Mouse (Mus musculus) heart, adult 2 months (tissue): ENCODE results near the gene Sgce. TPM values are rescaled to one million over a fixed set of nuclear protein-coding genes. Genes with fewer than 3 reads are reported as not detected.
A peak's percentile ranks its signal among the peaks of the same experiment; 100 is the strongest.

ENCODE experiments used
- DNase-seq, 2 experiments: peaks; one replicate each; pipeline ENCODE4 v3.0.0; 2021
- H3K27ac ChIP-seq: fragments of 200-600 bp; 2 replicates; pipeline ENCODE4 v1.8.1; 2022
- H3K27me3 ChIP-seq: fragments of 200-500 bp; 2 replicates; pipeline ENCODE4 v1.6.1; 2012; ENCODE audit warnings: mild to moderate bottlenecking, low read length, inconsistent platforms, mixed read lengths; ENCODE audit not compliant: control insufficient read depth, insufficient read depth
- H3K36me3 ChIP-seq: fragments of 200-500 bp; 2 replicates; pipeline ENCODE4 v1.6.1; 2012; ENCODE audit warnings: low read length, inconsistent platforms; ENCODE audit not compliant: control insufficient read depth, insufficient read depth
- H3K4me1 ChIP-seq: fragments of 200-500 bp; 2 replicates; pipeline ENCODE4 v1.6.1; 2011; ENCODE audit warnings: low read length; ENCODE audit not compliant: control insufficient read depth, insufficient read depth
- H3K4me3 ChIP-seq: fragments of 200-600 bp; 2 replicates; pipeline ENCODE4 v1.8.1; 2022
- H3K79me2 ChIP-seq: fragments of 200-500 bp; replicated peaks from 2 replicates; pipeline ENCODE4 v1.6.1; 2012; ENCODE audit warnings: mild to moderate bottlenecking, inconsistent platforms, low read length, moderate library complexity, mixed read lengths; ENCODE audit not compliant: control insufficient read depth, insufficient read depth
- H3K9ac ChIP-seq: fragments of 200-500 bp; 2 replicates; pipeline ENCODE4 v1.6.1; 2012; ENCODE audit warnings: low read depth, mild to moderate bottlenecking, control low read depth, inconsistent platforms, low read length, mixed read lengths
- CTCF ChIP-seq: fragments of 200-600 bp; IDR thresholded peaks from 2 replicates; pipeline ENCODE4 v1.8.1; 2022; ENCODE audit warnings: antibody characterized with exemption, mild to moderate bottlenecking, moderate library complexity
- EP300 ChIP-seq: fragments of 200-500 bp; IDR thresholded peaks from 2 replicates; pipeline ENCODE4 v1.6.1; 2011; ENCODE audit warnings: low read depth, low read length, control low read depth; ENCODE audit not compliant: insufficient read depth
- POLR2A ChIP-seq: fragments of 200-500 bp; IDR thresholded peaks from 2 replicates; pipeline ENCODE4 v1.6.1; 2011; ENCODE audit warnings: mild to moderate bottlenecking, low read depth, low read length, control low read depth; ENCODE audit not compliant: insufficient read depth
- WGBS: fragments of 180-500 bp; shearing (Covaris S2); methylation state at CpG from one replicate; pipeline ENCODE4 v1.1.7; 2018; 5-methylcytosine and 5-hydroxymethylcytosine counted together
- intact Hi-C: fragments of 180-260 bp; cut with DNase I; formaldehyde crosslinking; loops from one replicate; pipeline ENCODE4 v1.15.1; 2025
- polyA plus RNA-seq: library from polyadenylated mRNA; depleted of rRNA; stranded (reverse); fragments of >200 nt; gene quantifications from 2 replicates; pipeline ENCODE4 v1.2.3, GENCODE M21; 2012
- total RNA-seq, 2 experiments: library from RNA; stranded (reverse); gene quantifications; 2 replicates each; pipeline ENCODE4 v1.2.3; 2021

Gene Sgce
- total and polyA plus RNA-seq, 3 experiments, result 12.5 to 19.5 (median 19.4) TPM

GRCm38 (mm10) chr6:4694672-4695231 lies 52.3 kb downstream of the Sgce start:
- Histone ChIP-seq H3K9ac (no peak overlapping the region), H3K36me3 (no peaks in the 10 kb centered on the region), H3K4me3 (no peak overlapping the region), H3K27ac (no peak overlapping the region), H3K27me3 (no peaks in the 10 kb centered on the region), H3K4me1 (no peaks in the 10 kb centered on the region), H3K79me2 (no peaks in the 10 kb centered on the region)
- 58% methylated on average over 8 of the region's 8 CpGs for WGBS
- DNase-seq, result no peak
- TF ChIP-seq CTCF, result no peak
- no peak for TF ChIP-seq POLR2A
- TF ChIP-seq EP300, result no peak
- intact Hi-C loops, result no loop called here

DNA sequence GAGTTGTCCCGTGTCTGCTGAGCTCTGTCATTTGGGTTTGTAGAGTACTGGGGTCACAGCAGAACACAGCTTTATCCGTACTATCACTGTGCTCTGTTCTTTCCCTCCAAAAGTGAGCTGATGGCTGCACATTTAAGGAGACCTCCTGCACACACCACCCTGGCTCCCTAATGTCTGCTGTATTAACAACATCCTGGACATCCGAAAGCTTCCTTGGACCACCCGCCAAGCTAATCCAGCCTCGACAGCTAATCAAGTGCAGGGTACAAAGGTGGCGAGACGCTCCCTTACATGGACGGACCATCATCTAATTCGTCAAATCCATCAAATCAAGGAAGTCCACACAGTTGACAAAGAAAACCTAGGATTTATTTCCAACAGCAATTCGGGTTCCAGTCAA lies 53.5 kb downstream of the Sgce start:
- DNase-seq, result no peak
- no peak overlapping the region for H3K9ac ChIP-seq
- no peak overlapping the region for H3K27ac ChIP-seq
- H3K36me3 ChIP-seq, result no peaks in the 10 kb centered on the region
- H3K4me1 ChIP-seq, result no peaks in the 10 kb centered on the region
- no peak for TF ChIP-seq CTCF
- TF ChIP-seq POLR2A, result no peak
- intact Hi-C loops, result no loop called here
- H3K4me3 ChIP-seq, result no peak overlapping the region
- H3K79me2 ChIP-seq, result no peaks in the 10 kb centered on the region
- WGBS, result 88% methylated on average over 10 of the region's 10 CpGs
- no peaks in the 10 kb centered on the region for H3K27me3 ChIP-seq

DNA sequence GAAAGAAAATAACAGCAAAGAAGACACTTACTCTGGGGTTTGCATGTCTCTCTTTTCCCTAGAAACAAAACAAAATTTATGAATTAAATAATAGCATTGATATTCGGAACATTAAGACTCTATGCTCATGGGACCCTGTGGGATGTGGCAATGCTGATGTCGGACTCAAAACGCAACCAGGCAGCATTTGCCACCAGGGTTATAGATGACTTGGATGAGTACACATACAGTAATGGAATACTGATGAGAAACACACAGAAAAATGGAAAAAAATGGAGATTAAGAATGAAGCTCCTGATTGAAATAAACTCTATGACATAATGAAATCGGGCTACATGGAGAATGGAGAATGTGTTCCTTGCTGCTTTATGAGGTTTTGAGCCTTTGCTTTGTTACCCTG lies 56.6 kb downstream of the Sgce start:
- Histone ChIP-seq H3K27ac (no peak overlapping the region), H3K36me3 (no peaks in the 10 kb centered on the region), H3K79me2 (no peaks in the 10 kb centered on the region), H3K27me3 (no peaks in the 10 kb centered on the region), H3K4me1 (no peaks in the 10 kb centered on the region), H3K9ac (no peak overlapping the region), H3K4me3 (no peak overlapping the region)
- DNase-seq, result no peak
- intact Hi-C loops, result no loop called here
- 96% methylated on average over 4 of the region's 4 CpGs for WGBS
- TF ChIP-seq CTCF, result no peak
- TF ChIP-seq EP300, result no peak
- no peak for TF ChIP-seq POLR2A

- H3K27me3 ChIP-seq, result no peaks in the 10 kb centered on the region
- peak in 1 of 2 experiments; percentile 3 for DNase-seq
- H3K4me1 ChIP-seq, result no peaks in the 10 kb centered on the region
- intact Hi-C loops, result no loop called here
- no peak overlapping the region for H3K27ac ChIP-seq
- no peaks in the 10 kb centered on the region for H3K36me3 ChIP-seq
- H3K4me3 ChIP-seq, result no peak overlapping the region
- TF ChIP-seq POLR2A (no peak), CTCF (no peak), EP300 (no peak)
- no peak overlapping the region for H3K9ac ChIP-seq
- 57% methylated on average over 10 of the region's 10 CpGs for WGBS
- H3K79me2 ChIP-seq, result no peaks in the 10 kb centered on the region
Measured at GRCm38 (mm10) chr6:4684706-4685340, 62.2 kb downstream of the Sgce start.

- Histone ChIP-seq H3K79me2 (no peaks in the 10 kb centered on the region), H3K27me3 (no peaks in the 10 kb centered on the region)
Measured at GRCm38 (mm10) chr6:4680576-4680975, 66.4 kb downstream of the Sgce start.

GRCm38 (mm10) chr6:4679981-4680380 lies 67.0 kb downstream of the Sgce start:
- Histone ChIP-seq H3K27ac (no peak overlapping the region), H3K79me2 (no peaks in the 10 kb centered on the region)
- intact Hi-C loops, result no loop called here

More at GRCm38 (mm10) chr6:4680576-4680975, 66.4 kb downstream of the Sgce start:
- H3K9ac ChIP-seq, result no peak overlapping the region
- intact Hi-C loops, result no loop called here
- no peak overlapping the region for H3K4me3 ChIP-seq
- TF ChIP-seq POLR2A (no peak), CTCF (no peak)
- 95% methylated on average over 4 of the region's 4 CpGs for WGBS
- H3K27ac ChIP-seq, result no peak overlapping the region
- H3K36me3 ChIP-seq, result no peaks in the 10 kb centered on the region
- no peak for DNase-seq
- no peaks in the 10 kb centered on the region for H3K4me1 ChIP-seq

More at GRCm38 (mm10) chr6:4679981-4680380, 67.0 kb downstream of the Sgce start:
- TF ChIP-seq EP300 (no peak), POLR2A (no peak), CTCF (no peak)
- H3K27me3 ChIP-seq, result no peaks in the 10 kb centered on the region
- 88% methylated on average over 1 of the region's 1 CpGs for WGBS
- H3K36me3 ChIP-seq, result no peaks in the 10 kb centered on the region
- no peak for DNase-seq
- no peak overlapping the region for H3K4me3 ChIP-seq
- no peaks in the 10 kb centered on the region for H3K4me1 ChIP-seq
- H3K9ac ChIP-seq, result no peak overlapping the region
